Mouse (Mus musculus) heart, postnatal 4 days (tissue): ENCODE data around the gene Brf1. TPM values are rescaled to one million over a fixed set of nuclear protein-coding genes. Genes with fewer than 3 reads are reported as not detected.
A peak's percentile ranks its signal among the peaks of the same experiment; 100 is the strongest.

ENCODE experiments used
- DNase-seq: peaks from one replicate; pipeline ENCODE4 v3.0.0; 2021
- total RNA-seq, 2 experiments: library from RNA; stranded (reverse); gene quantifications; 2 replicates each; pipeline ENCODE4 v1.2.3; 2021

Brf1 gene
- total RNA-seq, 2 experiments from 2014 or later, result 38.3 to 40.8 TPM

- peak; percentile 42 for DNase-seq
Observed at GRCm38 (mm10) chr12:112938873-112939565, 61.5 kb downstream of the Brf1 start.

GRCm38 (mm10) chr12:112938366-112938765 lies 62.1 kb downstream of the Brf1 start:
- DNase-seq, result no peak

- DNase-seq, result no peak
Observed at GRCm38 (mm10) chr12:112937906-112938305, 62.6 kb downstream of the Brf1 start.

DNA sequence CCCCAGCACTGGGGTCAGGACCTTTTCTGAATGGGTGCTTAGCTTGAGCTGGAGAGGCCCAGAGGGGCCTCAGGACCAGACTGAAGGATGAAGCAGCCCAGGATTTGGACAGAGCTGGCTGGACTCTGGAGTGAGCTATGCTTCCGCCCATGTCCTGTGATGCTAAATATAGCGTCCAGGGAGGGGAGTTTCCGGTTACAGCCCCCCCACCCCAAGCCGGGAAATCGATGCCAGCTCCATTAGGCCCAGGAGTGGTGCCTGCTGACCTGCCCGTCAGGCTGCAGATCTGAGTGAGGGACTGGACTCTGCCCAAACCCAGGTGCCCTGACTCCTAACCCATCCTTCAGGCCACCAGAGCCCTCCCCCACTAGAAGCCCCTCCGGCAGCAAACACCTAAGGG lies 67.9 kb downstream of the Brf1 start:
- no peak for DNase-seq

DNA sequence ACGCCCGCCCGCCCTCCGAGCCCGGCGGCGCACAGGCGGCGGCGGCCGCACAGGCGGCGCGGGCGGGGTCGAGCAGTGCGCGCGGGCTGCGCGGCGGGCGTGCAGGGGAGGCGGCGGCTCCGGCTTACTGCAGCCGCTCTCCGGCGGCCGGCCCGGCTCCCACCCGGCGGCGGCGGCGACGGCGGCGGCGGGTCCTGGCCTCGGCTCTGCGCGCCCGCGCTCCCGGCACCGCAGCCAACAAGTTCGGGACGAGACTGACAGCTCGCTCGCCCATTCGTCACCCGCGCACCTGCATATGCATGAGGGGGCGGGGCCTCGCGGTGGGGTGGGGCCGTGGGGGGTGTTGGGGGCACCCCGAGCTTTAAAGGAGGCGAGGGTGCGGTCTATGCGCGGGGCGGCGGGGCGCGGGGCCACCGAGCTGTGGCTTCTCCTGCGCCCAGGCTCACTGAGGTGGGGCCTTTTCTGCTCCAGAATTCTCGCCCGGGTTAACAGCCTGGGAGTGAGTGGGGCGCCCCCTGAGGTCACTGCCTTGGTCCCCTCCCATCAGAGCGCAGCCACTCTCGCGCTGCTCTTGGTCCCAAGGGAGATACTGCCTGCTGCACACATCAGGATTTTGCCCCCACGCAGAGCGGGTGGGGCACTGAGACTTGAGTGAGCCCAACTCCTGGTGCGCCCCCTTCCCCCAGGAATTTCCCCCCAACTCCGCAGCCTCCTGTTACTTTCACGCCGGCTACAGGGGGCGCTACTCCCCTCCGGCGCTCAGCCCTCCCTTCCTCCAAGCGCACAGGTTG lies 70.7 kb downstream of the Brf1 start, which contains the start of gene Jag2:
Gene Jag2 (minus strand): TSS at position 215 of the 791 bp plus-strand sequence.
- DNase-seq, result peak; percentile 75

DNA sequence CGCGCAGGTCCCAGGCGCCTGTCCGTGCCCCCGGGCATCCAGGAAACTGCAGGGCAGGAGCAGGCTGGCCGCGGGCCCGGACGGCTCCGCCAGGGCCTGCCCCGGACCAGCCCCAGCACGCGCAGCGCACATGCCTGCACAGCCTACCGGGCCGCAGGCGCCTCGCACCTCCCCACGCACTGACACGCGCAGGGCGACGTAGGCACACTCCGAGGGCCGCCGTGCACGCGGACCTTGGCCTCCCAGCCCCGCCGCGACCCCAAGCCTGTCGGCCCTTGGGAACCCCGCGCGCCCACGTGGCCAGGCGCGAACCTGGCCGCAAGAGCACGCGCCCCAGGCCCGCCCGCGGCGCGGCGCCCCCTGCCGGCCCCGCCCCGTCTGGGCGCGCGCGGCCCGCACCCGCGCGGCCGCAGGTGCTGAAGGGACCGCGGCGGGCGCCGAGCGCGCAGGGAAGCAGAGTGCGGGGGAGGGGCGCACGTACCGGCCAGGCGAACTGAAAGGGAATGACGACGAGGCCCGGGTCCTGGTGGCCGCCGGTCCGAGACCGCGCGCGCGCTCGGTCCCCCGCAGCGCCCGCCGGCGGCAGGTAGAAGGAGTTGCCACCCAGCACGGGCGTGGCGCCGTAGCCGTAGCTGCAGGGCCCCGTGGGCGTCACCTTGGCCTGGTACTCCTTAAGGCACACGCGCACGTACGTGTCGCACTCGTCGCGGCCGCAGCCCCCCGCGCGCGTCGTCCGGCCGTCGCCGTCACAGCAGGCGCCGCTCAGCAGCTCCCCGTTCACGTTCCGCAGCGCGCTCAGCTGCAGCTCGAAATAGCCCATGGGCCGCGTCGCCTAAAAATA lies 71.9 kb downstream of the Brf1 start:
- DNase-seq, result peak; percentile 41

DNA sequence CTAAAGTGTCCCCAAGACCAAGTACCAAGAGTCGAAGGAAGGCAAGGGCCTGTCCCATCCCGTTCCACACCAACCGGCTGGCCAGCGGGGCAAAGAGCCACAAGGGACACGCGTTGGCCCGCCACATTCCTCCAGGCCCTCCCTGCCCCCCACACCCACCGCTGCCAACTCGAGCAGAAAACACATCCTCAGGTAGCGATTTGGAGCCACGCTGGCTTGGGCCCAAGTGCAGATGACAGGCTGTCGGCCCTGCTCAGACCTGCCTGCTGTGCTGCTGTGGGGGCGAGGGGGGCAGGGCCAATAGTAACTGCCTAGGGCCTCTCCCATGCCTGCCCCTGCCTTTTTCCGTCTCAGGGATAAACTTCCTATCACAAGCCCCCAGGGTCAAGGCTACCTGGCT lies 73.2 kb downstream of the Brf1 start:
- DNase-seq, result no peak

DNA sequence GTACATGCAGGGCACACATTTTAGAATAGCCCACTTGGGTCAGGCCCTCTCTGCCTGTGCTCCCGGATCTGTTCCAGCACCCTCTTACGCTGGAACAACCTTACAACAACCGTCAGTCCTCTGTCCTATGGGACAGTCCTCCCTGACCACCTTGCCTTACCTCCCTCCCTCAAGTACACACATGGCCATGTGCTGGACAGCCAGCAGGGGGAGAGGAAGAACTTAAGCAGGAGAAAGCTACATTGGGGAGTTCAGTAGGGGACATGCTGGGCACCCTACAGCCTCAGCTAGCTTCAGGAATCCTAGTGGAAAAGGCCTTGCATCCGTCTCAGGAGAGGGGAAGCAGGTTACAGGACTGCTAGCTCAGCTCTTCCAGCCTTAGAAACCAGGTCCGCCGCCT lies 74.6 kb downstream of the Brf1 start:
- no peak for DNase-seq

DNA sequence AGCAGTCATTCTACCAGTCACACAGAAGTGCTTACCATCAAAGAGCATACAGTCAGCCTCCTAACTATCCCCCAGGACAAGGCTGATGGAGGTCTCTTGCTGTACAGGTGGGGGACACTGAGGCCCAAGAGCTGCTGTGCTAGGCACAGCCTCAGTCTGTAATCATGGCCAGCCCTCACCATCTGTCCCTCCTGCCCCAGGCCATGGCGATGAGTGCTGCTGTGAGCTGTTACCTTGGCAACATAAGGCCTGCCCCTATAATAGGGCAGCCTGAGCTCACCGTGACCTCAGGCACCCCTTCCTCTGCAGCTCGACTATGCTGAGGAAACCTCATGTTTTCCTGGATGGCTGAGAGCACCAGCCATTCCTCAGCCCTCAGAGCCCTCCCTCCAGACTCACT lies 78.0 kb downstream of the Brf1 start:
- DNase-seq, result no peak

GRCm38 (mm10) chr12:112921518-112921917 lies 79.0 kb downstream of the Brf1 start:
- peak; percentile 28 for DNase-seq

GRCm38 (mm10) chr12:112917906-112918305 lies 82.6 kb downstream of the Brf1 start:
- peak; percentile 33 for DNase-seq

DNA sequence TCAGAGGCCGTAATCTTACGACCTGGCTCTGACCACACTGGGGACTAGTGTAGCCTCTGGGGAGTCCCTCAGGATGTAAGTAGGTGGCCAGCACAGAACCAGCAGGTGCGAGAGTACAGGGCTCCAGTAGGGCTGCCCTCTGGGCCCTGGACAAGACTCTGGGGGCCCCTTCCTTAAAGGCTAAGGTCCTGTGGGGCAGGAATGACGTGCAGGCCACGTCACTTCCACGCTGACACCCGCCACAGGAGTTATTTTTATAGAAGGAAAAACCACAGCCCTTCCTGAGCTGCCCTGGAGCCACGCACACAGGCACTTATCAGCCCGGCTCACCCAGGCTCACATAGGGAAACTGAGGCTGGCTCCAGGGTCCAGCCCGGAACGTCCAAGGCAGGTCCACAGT lies 83.0 kb downstream of the Brf1 start:
- DNase-seq, result no peak

GRCm38 (mm10) chr12:112916698-112917400 lies 83.7 kb downstream of the Brf1 start:
- peak; percentile 68 for DNase-seq

DNA sequence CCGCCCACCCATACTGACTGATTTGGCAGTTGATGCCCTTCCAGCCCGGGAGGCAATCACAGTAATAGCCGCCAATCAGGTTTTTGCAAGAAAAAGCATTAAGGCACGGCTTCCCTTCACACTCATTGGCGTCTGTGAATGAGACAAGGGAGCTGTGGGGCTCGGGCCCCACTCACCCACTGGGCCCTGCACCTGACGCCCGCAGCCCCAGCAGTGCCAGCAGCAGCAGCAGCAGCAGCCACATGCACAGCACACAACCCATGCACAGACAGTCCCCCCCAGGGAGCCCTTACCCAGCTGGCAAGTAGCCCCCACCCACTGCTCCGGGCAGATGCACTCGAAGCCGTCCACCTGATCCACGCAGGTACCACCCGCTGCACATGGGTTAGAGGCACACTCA lies 84.9 kb downstream of the Brf1 start:
- DNase-seq, result no peak

GRCm38 (mm10) chr12:112914527-112914926 lies 86.0 kb downstream of the Brf1 start:
- DNase-seq, result peak; percentile 51

DNA sequence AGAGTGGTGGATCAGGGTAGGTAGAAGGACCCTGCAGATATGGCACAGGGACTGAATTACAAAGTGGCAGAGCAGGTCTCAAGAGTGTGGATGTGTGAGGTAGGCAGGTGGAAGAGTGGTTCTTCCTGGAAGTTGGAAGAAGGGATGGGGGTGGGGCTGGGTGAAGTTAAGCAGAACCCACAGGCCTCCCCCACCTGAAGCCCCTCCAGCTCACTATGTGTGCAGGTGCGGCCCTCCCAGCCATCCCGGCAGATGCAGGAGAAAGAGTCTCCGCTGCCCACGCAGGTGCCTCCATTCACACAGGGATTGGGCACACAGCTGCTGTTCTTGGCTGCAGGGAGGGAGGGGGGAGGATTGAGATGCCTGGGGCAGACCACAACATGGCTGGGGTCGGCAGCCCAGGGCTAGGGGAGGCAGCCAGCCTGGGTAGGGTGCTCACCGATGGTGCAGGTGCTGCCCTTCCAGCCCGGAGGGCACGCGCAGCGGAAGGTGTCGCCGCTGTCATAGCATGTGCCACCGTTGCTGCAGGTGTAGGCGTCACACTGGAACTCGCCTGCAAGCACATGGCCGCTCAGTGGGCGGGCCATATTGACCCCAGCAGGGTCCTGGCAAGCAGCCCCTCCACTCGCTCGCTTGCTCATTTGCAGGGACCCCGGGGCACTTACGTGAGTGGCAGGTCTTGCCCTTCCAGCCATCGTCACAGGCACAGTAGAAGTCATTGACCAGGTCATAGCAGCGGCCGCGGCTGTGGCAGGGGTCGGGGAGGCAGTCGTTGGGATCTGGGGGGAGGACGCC lies 87.4 kb downstream of the Brf1 start:
- no peak for DNase-seq

DNA sequence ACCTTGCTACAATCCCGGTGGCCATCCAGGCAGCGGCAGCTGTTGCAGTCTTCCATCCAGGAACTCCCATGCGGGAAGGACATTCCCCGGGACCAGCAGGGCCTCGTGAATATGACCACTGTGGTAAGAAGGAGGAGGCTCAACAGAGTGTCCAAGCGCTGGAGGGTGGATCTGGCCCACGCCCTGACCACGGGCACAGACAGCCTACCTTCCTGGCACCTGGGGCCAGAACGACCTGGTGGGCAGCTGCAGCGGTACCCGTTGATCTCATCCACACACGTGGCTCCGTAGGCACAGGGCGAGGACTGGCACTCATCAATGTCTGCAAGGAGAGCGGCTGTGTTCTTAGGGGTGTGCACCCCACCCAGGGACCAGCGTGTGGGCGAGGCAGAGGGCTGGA lies 88.8 kb downstream of the Brf1 start:
- no peak for DNase-seq
